Mouse (Mus musculus) ES-CJ7 (cell line): ENCODE measurements around the gene Fndc10.
"Not testable (repeated sequence)": the region's sequence is repeated elsewhere in the genome, so short reads cannot be mapped to it uniquely, and the experiment has no call there.

Source experiments
- DNase-seq: peaks from one replicate; pipeline ENCODE4 v3.0.0; 2011; ENCODE audit warnings: low read depth, low spot score

Fndc10 gene

GRCm38 (mm10) chr4:155694111-155694481, at the start of gene Fndc10:
Gene Fndc10, plus strand, starts transcription at chr4:155694342.
- peak; percentile 60 for DNase-seq

- DNase-seq = not testable (repeated sequence)
Observed at GRCm38 (mm10) chr4:155645308-155645707, 48.8 kb upstream of the Fndc10 start, which contains the start of gene Gm10563. Gene Gm10563, minus strand, starts transcription at chr4:155645408.

GRCm38 (mm10) chr4:155645721-155646120, 48.4 kb upstream of the Fndc10 start:
- DNase-seq = no peak

- DNase-seq = no peak
Observed at GRCm38 (mm10) chr4:155649355-155649754, 44.8 kb upstream of the Fndc10 start.

GRCm38 (mm10) chr4:155651553-155652269, 42.4 kb upstream of the Fndc10 start:
- DNase-seq = peak; percentile 50

- no peak for DNase-seq
Observed at GRCm38 (mm10) chr4:155652283-155653085, 41.7 kb upstream of the Fndc10 start.

GRCm38 (mm10) chr4:155653086-155653450, 41.1 kb upstream of the Fndc10 start, which contains the start of gene Mmp23:
Gene Mmp23, minus strand, starts transcription at chr4:155653384.
- peak; percentile 53 for DNase-seq

- peak; percentile 54 for DNase-seq
Observed at GRCm38 (mm10) chr4:155653451-155654182, 40.5 kb upstream of the Fndc10 start.

GRCm38 (mm10) chr4:155654183-155654455, 40.0 kb upstream of the Fndc10 start:
- no peak for DNase-seq

GRCm38 (mm10) chr4:155654456-155655298, 39.5 kb upstream of the Fndc10 start:
- DNase-seq = peak; percentile 74

- no peak for DNase-seq
Observed at GRCm38 (mm10) chr4:155656214-155656751, 37.9 kb upstream of the Fndc10 start.

- DNase-seq = no peak
Observed at GRCm38 (mm10) chr4:155658961-155659360, 35.2 kb upstream of the Fndc10 start.

- no peak for DNase-seq
Observed at GRCm38 (mm10) chr4:155660641-155661040, 33.5 kb upstream of the Fndc10 start.

- DNase-seq = no peak
Observed at GRCm38 (mm10) chr4:155666903-155667302, 27.2 kb upstream of the Fndc10 start.

- DNase-seq = peak; percentile 98
Observed at GRCm38 (mm10) chr4:155668689-155669597, 25.2 kb upstream of the Fndc10 start, which contains the start of gene Mib2. Gene Mib2, minus strand, starts transcription at chr4:155669198.

- no peak for DNase-seq
Observed at GRCm38 (mm10) chr4:155669598-155670075, 24.5 kb upstream of the Fndc10 start.

GRCm38 (mm10) chr4:155670236-155670635, 23.9 kb upstream of the Fndc10 start:
- peak; percentile 93 for DNase-seq

- DNase-seq = no peak
Observed at GRCm38 (mm10) chr4:155672082-155672481, 22.1 kb upstream of the Fndc10 start.

- DNase-seq = no peak
Observed at GRCm38 (mm10) chr4:155675991-155676390, 18.2 kb upstream of the Fndc10 start.
